Mouse (Mus musculus): ENCODE measurements around the gene Ipcef1.
"Not testable (repeated sequence)": the region's sequence is repeated elsewhere in the genome, so short reads cannot be mapped to it uniquely, and the experiment has no call there.

Gene Ipcef1

DNA sequence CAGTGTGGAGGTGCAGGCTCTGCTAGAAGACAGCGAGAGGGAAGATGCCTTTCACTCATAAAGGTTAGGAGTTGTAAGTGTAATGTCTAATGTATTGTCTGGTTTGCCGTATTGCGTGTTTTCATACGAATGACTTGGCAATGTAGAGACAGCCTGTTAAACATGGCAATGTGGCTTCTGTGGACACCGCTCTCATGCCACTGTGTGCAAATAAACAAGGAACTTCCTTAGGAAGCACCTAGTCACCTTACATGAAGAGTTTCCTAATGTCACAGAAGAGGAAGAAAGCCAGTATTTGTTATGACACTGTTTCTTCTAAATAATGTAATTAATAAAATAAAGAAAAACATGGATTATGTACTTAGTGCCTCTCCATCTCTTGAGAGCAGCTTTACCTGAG, 15.1 kb downstream of the Ipcef1 start:
- no peak for DNase-seq (ENCODE audit: extremely low read depth, low read depth)

DNA sequence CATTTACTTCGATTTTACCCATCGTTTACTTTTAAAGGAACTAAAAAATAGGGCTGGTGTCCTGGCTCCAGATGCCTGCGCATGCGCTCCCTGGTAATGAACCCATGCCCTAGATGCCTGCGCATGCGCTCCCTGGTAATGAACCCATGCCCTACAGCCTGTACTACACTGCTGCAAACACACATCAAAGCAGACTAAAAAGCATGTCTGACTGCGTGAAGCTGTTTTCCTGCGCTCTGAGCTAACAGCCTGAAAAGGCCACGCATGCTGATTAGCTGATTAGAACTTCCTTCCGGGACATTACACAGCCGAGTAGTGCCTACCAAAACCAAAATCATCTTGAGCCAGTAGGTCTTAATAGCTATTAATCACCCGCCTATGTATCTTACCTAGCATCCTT, 16.7 kb downstream of the Ipcef1 start:
- no peak for DNase-seq (ENCODE audit: extremely low read depth, low read depth)

DNA sequence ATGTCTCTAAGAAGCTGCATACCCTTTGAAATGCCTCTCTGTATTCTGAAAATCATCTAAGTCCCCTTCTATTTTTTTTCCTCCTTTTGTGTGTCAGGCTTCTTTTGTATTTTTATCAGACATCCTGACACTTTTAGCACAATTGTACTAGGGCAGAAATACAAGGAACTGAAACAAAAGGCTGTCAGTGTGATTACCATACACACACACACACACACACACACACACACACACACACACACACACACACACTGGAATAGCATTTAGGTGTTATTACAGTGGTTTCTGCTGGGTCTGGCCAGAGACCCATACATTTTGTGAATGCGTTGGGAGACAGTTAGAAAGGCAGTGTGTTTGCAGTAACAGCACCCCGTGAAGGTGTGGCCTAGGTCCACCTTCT, 18.8 kb downstream of the Ipcef1 start:
- no peak for DNase-seq (ENCODE audit: extremely low read depth, low read depth)

DNA sequence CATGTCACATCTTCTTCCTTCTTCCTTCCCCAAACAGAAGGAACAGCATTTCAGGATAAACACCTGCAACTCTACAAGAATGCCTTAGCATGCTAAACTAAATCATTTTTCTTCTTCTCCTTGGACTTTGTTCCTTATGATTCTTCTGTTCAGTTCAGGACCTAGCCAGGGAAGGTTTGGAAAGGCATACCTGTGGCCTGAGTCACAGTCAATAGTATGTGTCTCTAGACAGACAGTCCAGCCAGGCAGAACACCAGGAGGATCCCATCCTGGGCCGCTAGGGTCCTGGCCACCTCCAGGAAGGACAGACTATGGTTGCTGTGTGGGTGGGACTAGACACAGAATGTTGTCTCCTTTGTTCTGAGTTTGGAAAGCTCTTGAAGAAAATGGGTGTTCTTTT, 27.2 kb downstream of the Ipcef1 start:
- no peak for DNase-seq (ENCODE audit: extremely low read depth, low read depth)

- DNase-seq (ENCODE audit: extremely low read depth, low read depth): no peak
Measured at GRCm38 (mm10) chr10:7020551-7020950, 31.7 kb downstream of the Ipcef1 start.

- DNase-seq (ENCODE audit: extremely low read depth, low read depth): no peak
Measured at GRCm38 (mm10) chr10:7019781-7020386, 32.4 kb downstream of the Ipcef1 start.

GRCm38 (mm10) chr10:7015199-7015598, 37.1 kb downstream of the Ipcef1 start:
- DNase-seq (ENCODE audit: extremely low read depth, low read depth): no peak

- DNase-seq (ENCODE audit: extremely low read depth, low read depth): no peak
Measured at GRCm38 (mm10) chr10:7010543-7010942, 41.7 kb downstream of the Ipcef1 start.

- no peak for DNase-seq (ENCODE audit: extremely low read depth, low read depth)
Measured at GRCm38 (mm10) chr10:7004980-7005538, 47.2 kb downstream of the Ipcef1 start.

GRCm38 (mm10) chr10:7003898-7004297, 48.4 kb downstream of the Ipcef1 start:
- DNase-seq (ENCODE audit: extremely low read depth, low read depth): not testable (repeated sequence)

- no peak for DNase-seq (ENCODE audit: extremely low read depth, low read depth)
Measured at GRCm38 (mm10) chr10:6999355-6999754, 52.9 kb downstream of the Ipcef1 start.

DNA sequence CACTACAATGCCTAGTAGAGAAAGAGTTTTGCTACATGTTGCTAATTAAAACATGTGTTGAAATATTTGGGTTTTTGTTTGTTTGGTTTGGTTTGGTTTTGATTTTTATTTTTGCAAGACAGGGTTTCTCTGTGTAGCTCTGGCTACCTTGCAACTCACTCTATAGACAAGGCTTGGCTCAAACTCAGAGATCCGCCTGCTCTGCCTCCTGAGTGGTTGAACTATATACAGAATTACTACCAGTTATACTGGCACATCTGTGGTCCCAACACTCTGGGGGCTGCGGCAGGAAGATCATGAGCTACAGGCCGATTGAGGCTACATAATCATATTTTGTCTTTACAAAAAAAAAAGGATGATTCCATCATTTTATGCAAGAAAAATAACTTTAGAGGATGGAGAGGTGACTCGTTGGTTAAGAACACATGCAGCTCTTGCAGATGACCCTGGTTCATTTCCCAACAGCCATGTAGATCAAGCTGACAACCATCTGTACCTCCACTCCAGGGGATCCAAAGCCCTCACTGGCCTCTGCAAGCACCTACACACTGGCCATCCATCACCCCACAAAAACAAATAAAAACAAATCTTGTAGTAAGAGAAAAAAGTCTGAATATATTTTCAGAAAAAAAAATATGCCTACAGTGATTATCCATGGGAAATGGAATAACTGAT, 53.6 kb downstream of the Ipcef1 start:
- DNase-seq (ENCODE audit: extremely low read depth, low read depth): no peak

GRCm38 (mm10) chr10:6996895-6997294, 55.4 kb downstream of the Ipcef1 start:
- no peak for DNase-seq (ENCODE audit: extremely low read depth, low read depth)

- DNase-seq (ENCODE audit: extremely low read depth, low read depth): no peak
Measured at GRCm38 (mm10) chr10:6988555-6988954, 63.7 kb downstream of the Ipcef1 start.

GRCm38 (mm10) chr10:6987399-6988098, 64.7 kb downstream of the Ipcef1 start:
- no peak for DNase-seq (ENCODE audit: extremely low read depth, low read depth)

- DNase-seq (ENCODE audit: extremely low read depth, low read depth): no peak
Measured at GRCm38 (mm10) chr10:6986246-6986645, 66.0 kb downstream of the Ipcef1 start.

DNA sequence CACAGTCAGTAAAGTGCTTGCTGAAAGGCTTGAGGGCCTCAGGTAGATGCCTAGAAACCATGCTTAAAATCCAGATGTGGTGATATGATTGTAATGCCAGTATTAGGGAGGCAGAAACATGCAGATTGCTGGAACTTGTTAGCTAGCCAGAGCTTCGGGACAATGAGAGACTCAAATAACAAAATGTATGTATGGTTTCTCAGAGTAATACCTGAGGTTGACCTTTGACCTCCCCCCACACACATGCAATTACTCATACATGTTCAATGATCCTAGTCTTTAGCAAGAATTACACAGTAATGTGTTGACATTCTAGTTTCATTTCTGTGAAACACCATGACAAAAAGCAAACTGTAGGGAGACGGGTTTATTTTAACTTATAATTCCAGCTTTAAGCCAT, 68.8 kb downstream of the Ipcef1 start:
- no peak for DNase-seq (ENCODE audit: extremely low read depth, low read depth)

DNA sequence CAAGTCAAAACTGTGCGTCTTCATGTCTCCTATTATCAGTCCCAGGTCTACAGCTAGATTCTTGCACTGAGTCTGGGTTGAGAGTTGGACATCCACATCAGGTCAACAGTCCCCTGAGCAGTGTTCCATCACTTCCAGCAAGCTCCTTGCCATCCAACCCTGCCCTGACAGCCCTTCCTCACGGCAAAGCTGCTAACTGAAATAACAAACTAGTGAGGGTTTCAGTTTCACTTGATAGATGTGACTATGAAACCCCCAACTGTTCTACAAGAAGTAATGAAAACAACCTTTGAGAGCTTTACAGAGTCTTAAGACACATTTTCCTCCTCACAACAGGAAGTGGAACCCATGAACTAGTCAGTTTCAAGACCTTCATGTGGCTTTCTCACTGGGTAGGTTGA, 69.5 kb downstream of the Ipcef1 start:
- DNase-seq (ENCODE audit: extremely low read depth, low read depth): no peak

DNA sequence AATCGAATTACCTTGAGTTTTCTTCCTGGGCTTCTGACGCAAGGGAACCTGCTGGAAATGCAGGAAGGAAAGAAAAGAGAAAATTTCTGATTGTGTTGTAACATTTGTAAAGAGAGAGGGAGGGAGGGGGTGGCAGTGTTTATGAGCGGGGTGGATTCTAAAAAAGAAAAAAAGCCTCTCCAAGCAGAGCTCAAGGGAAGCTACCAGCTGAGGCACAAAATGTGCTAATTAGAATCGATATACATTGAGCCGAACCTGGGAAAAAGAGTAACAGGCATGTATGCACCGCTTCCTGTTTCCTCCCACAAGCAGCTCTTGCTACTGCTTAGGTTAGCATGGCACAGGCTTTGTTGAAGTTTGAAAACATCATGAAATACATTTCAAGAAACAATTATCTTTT, 72.0 kb downstream of the Ipcef1 start:
- DNase-seq (ENCODE audit: extremely low read depth, low read depth): no peak

GRCm38 (mm10) chr10:6979789-6980188, 72.5 kb downstream of the Ipcef1 start:
- no peak for DNase-seq (ENCODE audit: extremely low read depth, low read depth)

- DNase-seq (ENCODE audit: extremely low read depth, low read depth): no peak
Measured at GRCm38 (mm10) chr10:6979216-6979615, 73.1 kb downstream of the Ipcef1 start.

- no peak for DNase-seq (ENCODE audit: extremely low read depth, low read depth)
Measured at GRCm38 (mm10) chr10:6978733-6979132, 73.5 kb downstream of the Ipcef1 start.
